Mouse (Mus musculus) gastrocnemius, adult 8-10 months (tissue): ENCODE measurements around the gene Fam110a. TPM values are rescaled to one million over a fixed set of nuclear protein-coding genes. Genes with fewer than 3 reads are reported as not detected.

Experiments
- DNase-seq, 2 experiments: peaks; one replicate each; pipeline ENCODE4 v3.0.0; 2022; ENCODE audit warnings: low spot score in 2 of 2
- total RNA-seq, 4 experiments: library from RNA; stranded (reverse); gene quantifications; 2 replicates each; pipeline ENCODE4 v1.2.4; 2022

The Fam110a gene
- total RNA-seq, 4 experiments from 2014 or later = 1.3 to 1.5 (median 1.4) TPM

GRCm38 (mm10) chr2:151971748-151972147 lies 8.3 kb downstream of the Fam110a start:
- DNase-seq = no peak

DNA sequence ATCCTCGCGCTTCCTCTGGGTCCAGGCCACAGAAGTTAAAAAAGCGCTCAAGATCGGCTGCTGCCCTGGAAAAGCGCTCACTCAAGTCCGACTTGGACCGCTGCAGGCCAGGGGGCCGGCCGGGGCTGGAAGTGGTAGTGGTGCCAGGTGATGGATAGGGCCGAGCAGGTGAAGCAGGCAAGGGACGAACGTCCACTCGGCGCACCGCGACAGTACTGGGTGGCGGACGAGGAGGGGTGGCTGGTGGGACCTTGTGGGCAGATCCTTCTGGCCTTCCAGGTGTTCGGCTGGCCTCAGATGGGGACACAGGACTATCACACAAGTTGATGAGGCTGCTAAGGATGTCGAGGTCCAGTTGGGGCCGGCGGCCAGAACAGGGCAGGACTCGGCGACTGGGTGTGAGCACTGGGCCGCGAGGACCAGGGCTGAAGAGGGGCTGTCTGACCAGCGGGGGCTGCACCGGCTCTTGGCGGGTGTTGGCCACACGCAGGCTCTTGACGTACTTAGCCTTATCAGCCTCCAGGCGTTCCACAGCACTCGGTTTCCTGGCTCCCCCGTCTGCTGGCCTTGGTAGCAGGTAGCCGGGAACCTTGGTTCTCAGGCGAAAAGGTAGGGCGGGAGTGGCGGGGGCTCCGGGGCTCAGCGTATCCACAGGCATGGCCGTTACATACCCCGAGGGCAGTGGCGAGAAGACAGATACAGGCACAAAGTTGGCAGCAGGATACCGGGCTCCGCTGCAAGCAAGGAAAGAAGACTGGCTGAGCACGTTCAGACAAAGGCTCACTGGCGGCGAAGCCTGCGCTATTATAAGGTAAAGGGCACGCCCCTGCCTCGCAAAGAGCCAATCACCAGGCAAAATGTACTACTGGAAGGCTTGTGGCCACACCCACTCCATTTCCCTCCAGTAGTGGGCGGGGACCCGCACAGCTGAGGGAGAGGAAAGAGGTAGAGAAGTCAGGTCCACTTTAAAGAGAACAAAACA lies 9.5 kb downstream of the Fam110a start:
- DNase-seq = peak; percentile 41 to 57

DNA sequence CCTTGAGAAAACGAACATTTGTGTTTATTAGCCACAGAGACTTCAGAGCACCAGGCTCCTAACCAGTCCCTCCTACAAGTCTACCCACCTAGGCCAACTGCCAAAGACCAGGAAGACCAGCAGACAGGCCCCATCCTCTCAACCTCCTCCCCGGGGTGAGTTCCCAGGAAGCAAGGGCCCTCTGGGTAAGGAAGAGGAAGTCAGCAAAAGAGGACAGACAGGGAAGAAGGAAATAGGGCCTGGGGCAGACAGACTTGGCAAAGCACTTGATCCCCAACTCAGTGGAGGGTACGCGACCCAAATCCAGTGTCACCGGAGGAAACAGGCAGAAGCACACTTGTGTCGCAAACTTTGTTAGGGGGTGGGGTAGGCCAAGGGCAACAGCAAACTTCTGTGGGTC lies 10.6 kb downstream of the Fam110a start:
- no peak for DNase-seq

- no peak for DNase-seq
These were observed 11.0 kb downstream of the Fam110a start for GRCm38 (mm10) chr2:151968986-151969385.

DNA sequence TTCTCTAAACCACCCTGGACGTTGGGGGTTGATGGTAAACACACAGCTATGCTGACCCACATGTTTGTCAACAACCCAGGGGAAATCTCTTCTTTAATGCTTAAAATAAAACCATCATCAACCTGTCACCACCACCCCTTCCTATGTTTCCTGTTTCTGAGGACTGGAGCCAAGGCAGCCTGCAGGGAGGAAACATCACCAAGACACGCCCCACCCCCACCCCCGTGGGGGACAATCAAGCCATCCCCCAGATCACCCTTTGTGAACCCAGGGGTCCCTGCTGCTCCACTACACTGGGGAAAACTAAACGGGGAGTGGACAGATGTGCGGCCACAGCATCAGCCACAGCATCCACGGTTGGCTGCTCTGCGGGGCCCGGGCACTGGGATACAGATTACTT lies 11.6 kb downstream of the Fam110a start:
- DNase-seq = no peak

- no peak for DNase-seq
These were observed 12.2 kb downstream of the Fam110a start for GRCm38 (mm10) chr2:151967792-151968191.

- DNase-seq = no peak
These were observed 12.8 kb downstream of the Fam110a start for GRCm38 (mm10) chr2:151967176-151967750.

DNA sequence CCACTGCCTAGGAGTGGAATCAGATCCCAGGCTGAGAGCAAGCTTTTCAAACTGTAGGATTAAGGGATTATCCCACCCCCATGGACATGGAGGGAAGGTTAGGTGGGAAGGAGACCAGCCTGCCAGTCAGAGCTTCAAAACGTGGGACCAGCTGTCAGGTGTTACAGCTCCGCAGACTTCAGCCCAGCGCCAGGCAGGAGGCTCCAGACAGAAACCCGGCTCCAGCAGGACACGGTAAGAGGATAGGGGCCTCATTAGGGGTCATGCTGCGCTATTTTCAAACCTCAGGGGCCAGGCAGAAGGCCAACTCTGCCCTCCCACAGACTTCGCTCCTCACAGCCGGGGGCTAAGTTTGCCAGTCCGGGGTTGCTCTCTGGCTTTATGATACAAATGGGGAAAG lies 16.0 kb downstream of the Fam110a start:
- peak in 1 of 2 experiments; percentile 31 for DNase-seq

DNA sequence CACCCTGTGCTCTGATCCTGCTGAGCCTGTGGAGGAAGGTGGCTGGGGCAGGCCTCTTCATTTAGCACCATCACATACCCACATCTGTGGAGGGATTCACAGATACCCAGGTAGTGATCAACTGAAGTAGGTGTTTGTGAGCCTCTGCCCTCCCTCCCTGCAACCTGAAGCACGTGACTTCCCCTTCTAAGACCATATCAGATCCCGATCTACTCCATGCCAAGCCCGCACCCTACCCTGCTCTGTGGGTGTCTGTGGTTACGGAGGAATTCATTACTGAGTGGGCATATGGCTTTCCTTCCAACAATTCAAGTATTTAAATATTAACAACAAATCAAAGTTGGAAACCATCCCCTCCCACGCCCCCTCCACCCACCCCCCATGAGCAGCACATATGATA lies 16.7 kb downstream of the Fam110a start:
- no peak for DNase-seq

DNA sequence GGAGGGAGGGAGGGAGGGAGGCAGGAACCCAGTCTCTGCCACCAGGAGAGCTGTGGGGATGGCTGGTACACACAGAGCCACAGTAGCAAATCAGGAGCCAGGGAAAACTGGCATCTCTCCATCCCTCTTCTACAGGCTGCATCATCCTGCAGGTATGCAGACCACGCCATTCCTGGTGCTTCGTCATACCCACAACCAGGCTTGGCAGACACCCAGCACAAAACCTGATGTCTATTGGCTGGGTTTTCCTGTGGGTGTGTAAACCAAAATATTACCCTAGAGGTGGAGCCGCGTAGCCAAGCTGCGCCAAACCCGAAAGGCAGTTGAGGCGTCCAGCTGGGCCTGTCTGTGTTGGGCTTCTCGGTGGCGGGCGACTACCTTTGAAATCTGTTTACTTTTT lies 17.5 kb downstream of the Fam110a start:
- DNase-seq = no peak

DNA sequence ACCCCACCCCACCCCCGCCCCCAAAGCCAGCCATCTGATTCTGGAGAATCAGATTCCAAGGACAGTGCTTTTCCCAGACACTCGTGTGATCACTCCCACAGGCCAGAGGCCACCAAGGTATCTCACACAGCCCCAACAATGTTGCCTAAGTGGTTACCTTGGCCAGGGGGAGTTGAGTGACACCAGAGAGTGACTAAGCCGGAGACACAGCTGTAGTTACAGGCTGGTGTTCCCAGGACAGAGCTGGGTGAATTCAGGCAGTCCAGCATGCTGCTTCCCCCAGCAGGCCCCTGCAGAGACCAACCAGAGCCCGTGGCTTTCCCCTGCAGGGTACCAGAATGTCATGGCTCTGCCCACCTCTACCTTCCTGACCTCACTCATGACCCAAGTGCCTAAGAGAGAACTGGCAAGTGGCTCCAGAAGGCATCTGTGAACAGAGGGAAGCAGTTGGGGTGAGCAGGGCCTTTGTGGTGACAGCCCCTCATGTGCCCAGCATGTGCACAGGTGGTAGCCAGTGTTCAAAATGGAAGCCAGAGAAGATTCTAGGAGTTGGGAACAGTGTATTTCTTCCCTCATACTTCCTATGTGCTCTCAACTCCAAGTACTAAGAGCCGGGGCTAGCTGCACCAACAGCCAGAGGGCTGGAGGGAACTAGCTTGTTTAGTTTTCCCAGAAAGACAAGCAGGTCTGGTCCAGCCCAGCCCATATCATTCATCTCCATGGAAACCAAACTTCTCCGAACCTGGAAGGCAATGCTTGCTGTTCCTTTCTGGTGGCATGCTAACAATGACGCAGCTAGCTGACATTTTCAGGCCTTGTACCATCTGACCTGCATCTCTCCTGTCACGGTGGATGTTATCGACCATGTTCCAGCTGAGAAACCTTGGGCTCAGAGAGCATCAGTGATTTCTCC lies 18.5 kb downstream of the Fam110a start:
- no peak for DNase-seq

DNA sequence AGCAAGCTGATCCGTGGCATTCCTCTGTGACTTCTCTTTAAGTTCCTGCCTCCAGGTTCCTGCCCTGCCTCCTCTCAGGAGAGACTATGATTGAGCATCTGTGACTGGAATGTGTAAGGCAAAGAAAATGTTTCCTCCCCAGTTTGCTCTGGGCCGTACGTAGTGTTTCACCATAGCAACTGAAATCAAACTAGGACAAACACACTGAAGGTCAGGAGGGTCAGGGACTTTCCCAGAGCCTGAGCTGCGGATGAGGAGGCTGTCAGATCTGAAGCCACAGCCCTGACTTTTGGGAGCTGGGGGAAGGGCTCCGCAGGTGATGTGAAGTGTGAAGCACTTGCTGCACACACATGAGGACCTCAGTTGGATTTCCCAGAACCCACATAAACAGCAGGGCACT lies 20.7 kb downstream of the Fam110a start:
- no peak for DNase-seq

GRCm38 (mm10) chr2:151956500-151957137 lies 23.4 kb downstream of the Fam110a start:
- DNase-seq = no peak

DNA sequence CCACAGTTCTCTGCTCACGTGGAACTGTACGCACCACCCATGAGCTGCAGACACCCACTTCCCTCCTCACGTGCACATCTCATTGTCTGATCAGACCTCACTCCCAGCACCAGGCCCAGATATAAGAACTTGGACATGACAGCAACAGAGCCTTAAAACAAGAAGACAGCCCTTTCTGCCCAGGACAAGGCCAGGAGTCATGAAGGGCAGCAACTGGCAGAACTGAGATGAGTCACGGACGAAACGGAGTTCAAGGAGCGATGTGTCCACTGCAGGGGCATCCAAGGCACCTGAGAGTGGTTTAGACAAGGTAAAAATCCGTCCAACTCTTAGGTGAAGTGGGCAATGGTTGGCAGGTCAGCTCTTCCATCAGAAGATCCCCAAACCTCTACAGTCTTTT lies 26.4 kb downstream of the Fam110a start:
- no peak for DNase-seq

DNA sequence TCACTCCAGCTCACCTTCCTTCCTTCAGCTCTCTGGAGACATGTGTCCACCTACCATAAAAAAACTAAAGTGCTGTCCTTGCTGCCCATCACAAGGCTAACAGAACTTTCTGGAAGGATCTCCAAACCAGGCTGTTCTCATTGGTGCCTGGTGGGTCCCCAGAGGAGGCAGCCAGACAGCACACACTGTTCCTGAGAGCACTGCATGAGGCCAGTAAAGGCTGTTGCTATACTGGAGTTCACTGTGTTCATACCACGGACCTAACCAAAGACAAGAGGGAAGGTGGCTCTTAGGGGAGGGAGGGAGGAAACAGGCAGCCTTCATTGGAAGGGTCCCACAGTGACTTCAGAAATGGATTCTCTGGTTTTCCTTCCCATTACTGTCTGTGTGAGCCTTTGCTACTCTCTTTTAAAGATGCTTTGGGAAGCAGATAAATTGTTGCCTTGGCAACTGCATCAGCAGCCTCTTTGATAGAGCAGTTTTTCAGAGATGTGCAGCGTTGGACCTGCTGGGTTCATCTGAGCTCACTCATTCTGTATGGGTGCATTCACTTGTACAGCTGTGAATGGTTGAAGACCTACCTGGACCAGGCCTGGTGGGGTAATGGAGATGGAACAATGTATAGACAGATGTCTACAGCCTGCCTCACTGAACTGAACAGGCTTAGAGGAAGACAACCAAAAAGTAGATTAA lies 30.8 kb downstream of the Fam110a start:
- no peak for DNase-seq

GRCm38 (mm10) chr2:151948311-151948710 lies 31.7 kb downstream of the Fam110a start:
- no peak for DNase-seq

- no peak for DNase-seq
These were observed 32.4 kb downstream of the Fam110a start for GRCm38 (mm10) chr2:151947617-151948016.

GRCm38 (mm10) chr2:151944106-151944505 lies 35.9 kb downstream of the Fam110a start:
- no peak for DNase-seq

DNA sequence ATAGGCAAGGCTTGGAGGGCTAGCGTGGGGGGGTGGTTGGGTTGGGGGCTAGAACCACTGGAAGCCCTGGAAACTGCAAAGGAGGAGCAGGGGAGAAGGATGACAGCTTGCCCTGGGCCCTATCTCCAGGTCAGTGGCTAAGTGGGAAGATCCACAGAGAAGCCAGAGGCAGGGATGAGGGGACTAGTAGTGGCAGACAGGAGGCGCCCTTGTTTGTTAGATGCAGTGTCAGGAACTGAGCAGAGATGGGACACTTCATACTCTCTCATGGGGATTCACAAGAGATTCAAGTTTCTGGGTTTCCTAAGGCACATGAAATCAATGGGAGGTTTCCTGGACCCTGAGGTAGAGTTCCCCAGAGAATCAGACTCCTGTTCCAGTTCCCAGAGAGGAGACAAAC lies 38.8 kb downstream of the Fam110a start:
- DNase-seq = no peak

- DNase-seq = no peak
These were observed 40.2 kb downstream of the Fam110a start for GRCm38 (mm10) chr2:151939651-151940420.
